Comparison of ENCODE assay signal across 13 mouse cellular contexts in the genomic region with DNA sequence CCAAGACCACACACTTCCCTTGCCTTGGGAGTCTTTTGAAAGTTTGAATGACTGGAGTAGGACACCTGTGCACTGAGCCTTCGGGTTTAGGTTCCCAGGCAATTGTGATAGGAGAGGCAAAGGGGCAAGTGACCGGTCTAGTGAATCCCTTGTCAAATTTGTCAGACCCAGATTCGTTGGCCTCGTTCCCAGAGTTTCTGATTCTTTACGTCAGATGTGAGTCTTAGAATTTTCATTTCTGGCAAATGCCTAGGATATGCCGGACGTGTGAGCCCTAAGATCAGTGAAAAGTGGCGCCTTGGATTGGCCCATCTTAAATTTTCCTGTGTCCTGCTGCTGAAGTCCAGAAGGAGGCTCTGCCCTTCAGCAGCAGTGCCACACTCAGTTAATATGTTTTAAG.
DNase-seq lines count a peak whose midpoint lies in the region; ATAC-seq and TF ChIP-seq lines count a peak whose summit lies in the region.
"Had no signal": no experiment of that assay in that cellular context is flagged by ENCODE, and none has a peak within 500 bp of the region (broad histone marks: within the 10 kb centered on the region; RNA-seq: fewer than 3 reads in every experiment).

No protein-coding gene starts in this region.

- TF ChIP-seq CTCF in heart, adult 2 months (IDR thresholded peaks at IDR 0.05): no peak
- no peak for TF ChIP-seq CTCF in thymus, adult 2 months (IDR thresholded peaks at IDR 0.05; ENCODE audit: borderline replicate concordance, control insufficient read depth, extremely low read depth, insufficient read depth, low read length, poor library complexity)

- peak overlapping the region; percentile 54 for H3K27ac ChIP-seq in heart, adult 2 months
- no peak overlapping the region for H3K27ac ChIP-seq in heart, embryonic 11.5 days (ENCODE audit: low read depth, low read length)
- H3K27ac ChIP-seq in thymus, adult 2 months (ENCODE audit: control insufficient read depth, insufficient read depth, low read length): no peak overlapping the region
- H3K27ac ChIP-seq in stomach, embryonic 16.5 days (ENCODE audit: low read length): peak overlapping the region; percentile 41
- H3K27ac ChIP-seq: intestine, embryonic 15.5 days had no signal

- no peak for TF ChIP-seq POLR2A in heart, adult 2 months (IDR thresholded peaks at IDR 0.05; ENCODE audit: insufficient read depth, low read depth, low read length)
- TF ChIP-seq POLR2A in thymus, adult 2 months (IDR thresholded peaks at IDR 0.05; ENCODE audit: control insufficient read depth, extremely low read depth, insufficient read depth, low read length, poor library complexity): no peak

- TF ChIP-seq EP300 in heart, adult 2 months (IDR thresholded peaks at IDR 0.05; ENCODE audit: insufficient read depth, low read depth, low read length): no peak

- DNase-seq in heart, adult 2 months: no peak
- peak; percentile 35 for DNase-seq in kidney, postnatal 10 days
- DNase-seq in kidney, adult 18-20 months: no peak
- peak; percentile 7 for DNase-seq in thymus, adult 2 months
- DNase-seq in thymus, adult 18-20 months: no peak
- DNase-seq in spleen, postnatal 14 days (ENCODE audit: low spot score in 2 of 2): no peak
- DNase-seq: cerebellum, adult 18-20 months; left cerebral cortex, postnatal 4 days; liver, postnatal 0 days had no signal

- H3K27me3 ChIP-seq in heart, adult 2 months (ENCODE audit: control insufficient read depth, insufficient read depth, low read length): no peaks in the 10 kb centered on the region
- no peaks in the 10 kb centered on the region for H3K27me3 ChIP-seq in heart, embryonic 11.5 days (ENCODE audit: control insufficient read depth, insufficient read depth, low read length)
- no peaks in the 10 kb centered on the region for H3K27me3 ChIP-seq in thymus, adult 2 months (ENCODE audit: control insufficient read depth, insufficient read depth, low read length)
- H3K27me3 ChIP-seq in stomach, embryonic 16.5 days (ENCODE audit: control insufficient read depth, insufficient read depth, low read length): no peaks in the 10 kb centered on the region
- H3K27me3 ChIP-seq: intestine, embryonic 15.5 days had no signal

- no peak for ATAC-seq in heart, embryonic 11.5 days (replicated peaks; ENCODE audit: insufficient number of reproducible peaks, low FRiP score, low TSS enrichment)
- ATAC-seq in stomach, embryonic 16.5 days (ENCODE audit: insufficient read depth, low FRiP score): no peak
- ATAC-seq: intestine, embryonic 15.5 days; liver, postnatal 0 days; midbrain, embryonic 16.5 days had no signal

- H3K79me2 ChIP-seq in heart, adult 2 months (replicated peaks; ENCODE audit: control insufficient read depth, insufficient read depth, low read length): peaks cover 3% of the 10 kb centered on the region

- no peak overlapping the region for H3K4me2 ChIP-seq in heart, embryonic 11.5 days
- no peak overlapping the region for H3K4me2 ChIP-seq in stomach, embryonic 16.5 days (ENCODE audit: low read depth, low read length)
- H3K4me2 ChIP-seq: intestine, embryonic 15.5 days had no signal

- intact Hi-C loops in heart, adult 2 months (cut with DNase I): no loop called here

- WGBS in heart, adult 2 months: 67% methylated on average over 8 of the region's 8 CpGs
- WGBS in heart, embryonic 11.5 days (ENCODE audit: insufficient replicate concordance): 78% methylated on average over 8 of the region's 8 CpGs
- WGBS in thymus, adult 2 months: 59% methylated on average over 8 of the region's 8 CpGs
- WGBS in stomach, embryonic 16.5 days: 57% methylated on average over 8 of the region's 8 CpGs

- H3K4me1 ChIP-seq in heart, adult 2 months (ENCODE audit: control insufficient read depth, insufficient read depth, low read length): peaks cover 13% of the 10 kb centered on the region
- peaks cover 9% of the 10 kb centered on the region; the same call in 1 of the 2 replicates for H3K4me1 ChIP-seq in heart, embryonic 11.5 days (ENCODE audit: control insufficient read depth, insufficient read depth, low read length)
- peaks cover 12% of the 10 kb centered on the region; the same call in 1 of the 2 replicates for H3K4me1 ChIP-seq in thymus, adult 2 months (replicated peaks; ENCODE audit: control insufficient read depth, insufficient read depth, low read length)
- peaks cover 27% of the 10 kb centered on the region for H3K4me1 ChIP-seq in stomach, embryonic 16.5 days (ENCODE audit: control insufficient read depth, insufficient read depth, low read length)

- no peaks in the 10 kb centered on the region for H3K9me3 ChIP-seq in heart, embryonic 11.5 days (replicated peaks; ENCODE audit: control insufficient read depth, low read length)
- H3K9me3 ChIP-seq in stomach, embryonic 16.5 days (replicated peaks; ENCODE audit: control insufficient read depth, low read length): no peaks in the 10 kb centered on the region
- H3K9me3 ChIP-seq: intestine, embryonic 15.5 days had no signal

- H3K9ac ChIP-seq in heart, adult 2 months (ENCODE audit: low read depth, low read length): no peak overlapping the region
- H3K9ac ChIP-seq in heart, embryonic 11.5 days (ENCODE audit: low read depth, low read length): no peak overlapping the region
- H3K9ac ChIP-seq in stomach, embryonic 16.5 days (ENCODE audit: low read length): peak overlapping the region; percentile 25; the same call in 1 of the 2 replicates
- H3K9ac ChIP-seq: intestine, embryonic 15.5 days; liver, postnatal 0 days had no signal

- H3K4me3 ChIP-seq in heart, adult 2 months: no peak overlapping the region
- no peak overlapping the region for H3K4me3 ChIP-seq in heart, embryonic 11.5 days (ENCODE audit: low read depth, low read length)
- no peak overlapping the region for H3K4me3 ChIP-seq in thymus, adult 2 months (ENCODE audit: control insufficient read depth, insufficient read depth, low read length)
- H3K4me3 ChIP-seq in stomach, embryonic 16.5 days (replicated peaks; ENCODE audit: low read length): no peak overlapping the region
- H3K4me3 ChIP-seq: intestine, embryonic 15.5 days had no signal

- H3K36me3 ChIP-seq in heart, adult 2 months (ENCODE audit: control insufficient read depth, insufficient read depth, low read length): no peaks in the 10 kb centered on the region; the same call in 1 of the 2 replicates
- H3K36me3 ChIP-seq in heart, embryonic 11.5 days (ENCODE audit: control insufficient read depth, insufficient read depth, low read length): no peaks in the 10 kb centered on the region
- H3K36me3 ChIP-seq in thymus, adult 2 months (ENCODE audit: control insufficient read depth, insufficient read depth, low read length): no peaks in the 10 kb centered on the region
- H3K36me3 ChIP-seq in stomach, embryonic 16.5 days (ENCODE audit: control insufficient read depth, insufficient read depth, low read length): no peaks in the 10 kb centered on the region
- H3K36me3 ChIP-seq: intestine, embryonic 15.5 days had no signal

Comparison
In these comparisons a context has a peak if more than half of its experiments do, and no peak if none do; other contexts are left out.
1. DNase-seq: peak in kidney, postnatal 10 days (single experiment) and thymus, adult 2 months (single experiment); none in heart, adult 2 months (0 of 2), kidney, adult 18-20 months (single experiment), thymus, adult 18-20 months (0 of 2) and spleen, postnatal 14 days (0 of 2).
2. H3K27ac ChIP-seq: peak in heart, adult 2 months (single experiment) and stomach, embryonic 16.5 days (single experiment); none in heart, embryonic 11.5 days (single experiment) and thymus, adult 2 months (single experiment).